Mouse (Mus musculus): ENCODE results near the gene Foxn3. TPM values are rescaled to one million over a fixed set of nuclear protein-coding genes. Genes with fewer than 3 reads are reported as not detected.

The Foxn3 gene
- polyA plus RNA-seq, 1 experiment from 2014 or later: 94.3 TPM

DNA sequence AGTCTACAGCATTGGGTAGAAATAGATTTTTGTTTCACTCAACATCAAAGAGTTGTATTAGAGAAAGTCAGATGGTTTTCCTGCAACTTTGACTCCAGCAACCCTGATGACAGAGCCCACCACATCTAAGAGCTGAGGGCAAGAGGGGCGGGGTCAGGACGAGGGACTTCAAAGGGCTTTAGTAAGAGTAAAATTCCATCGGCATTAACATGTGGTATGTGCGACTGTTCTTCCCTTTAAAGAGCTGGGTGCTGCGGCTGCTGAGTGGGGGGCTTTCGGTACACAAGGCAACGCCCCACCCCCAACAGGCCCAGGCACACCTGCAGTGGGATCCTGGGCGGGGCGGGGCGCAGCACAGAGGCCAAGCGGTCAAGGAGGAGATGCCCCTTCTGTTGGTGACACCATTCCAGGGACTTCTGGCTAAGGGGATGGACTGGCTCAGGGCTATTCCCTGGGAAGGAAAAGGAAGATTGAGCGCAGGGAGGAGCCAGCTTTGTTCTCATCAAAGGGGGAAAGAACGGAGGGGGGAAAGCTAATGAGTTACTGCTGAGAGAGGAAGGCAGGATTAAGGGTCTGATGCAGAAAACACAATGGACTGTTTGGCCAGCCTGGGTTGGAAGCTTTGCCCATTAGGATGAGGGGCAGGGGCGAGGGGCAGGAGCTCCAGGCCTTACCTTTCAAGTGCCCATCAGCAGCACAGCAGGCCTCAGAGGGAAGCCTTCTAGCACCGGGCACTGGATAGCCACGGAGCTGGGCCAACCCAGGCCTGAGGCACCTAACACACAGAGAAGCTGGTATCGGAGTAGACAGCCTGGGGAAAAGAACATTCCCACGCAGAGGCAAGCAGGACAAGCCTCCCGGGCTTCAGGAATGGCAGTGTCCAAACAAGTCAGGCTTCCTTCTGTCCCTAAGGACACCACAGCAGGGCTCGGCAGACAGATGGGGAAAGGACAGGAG is 233.8 kb downstream of the Foxn3 start:
- Histone ChIP-seq H3K27me3 (replicated peaks; ENCODE audit: insufficient read depth, low read length) (no peaks in the 10 kb centered on the region), H3K4me3 (ENCODE audit: low read depth, low read length) (no peak overlapping the region), H3K4me1 (ENCODE audit: insufficient read depth, low read depth, low read length) (peaks cover 7% of the 10 kb centered on the region; the same call in 1 of the 2 replicates), H3K36me3 (ENCODE audit: insufficient read depth, low read length) (no peaks in the 10 kb centered on the region), H3K4me2 (replicated peaks; ENCODE audit: low read depth, low read length) (no peak overlapping the region), H3K27ac (ENCODE audit: low read length) (no peak overlapping the region), H3K9me3 (ENCODE audit: low read length) (no peaks in the 10 kb centered on the region), H3K9ac (replicated peaks; ENCODE audit: low read depth) (no peak overlapping the region)
- DNase-seq (ENCODE audit: low spot score): no peak
- TF ChIP-seq EP300 (IDR thresholded peaks at IDR 0.05) (no peak), CTCF (IDR thresholded peaks at IDR 0.05) (no peak)
- 35% methylated on average over 20 of the region's 20 CpGs for WGBS
- ATAC-seq: peak; percentile 10; the same call in 1 of the 2 replicates

DNA sequence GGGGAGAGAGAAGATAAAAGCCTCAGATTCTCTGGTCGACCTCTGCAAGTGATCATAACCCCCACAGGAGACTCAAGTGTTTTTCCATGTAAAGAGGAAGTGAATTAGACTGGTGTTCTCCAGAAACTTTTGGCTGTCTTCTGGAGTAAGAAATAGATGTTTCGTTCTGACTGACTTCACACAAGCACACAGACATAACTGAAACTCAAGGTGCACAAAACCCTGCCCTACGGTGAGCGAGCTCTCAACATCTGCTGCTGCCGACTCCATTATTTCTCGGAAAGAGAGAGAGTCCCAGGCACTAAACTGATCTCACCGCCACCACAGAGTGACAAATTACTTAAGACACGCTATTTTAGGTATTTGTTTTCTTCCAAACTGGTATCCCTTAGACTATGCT is 237.2 kb downstream of the Foxn3 start:
- Histone ChIP-seq H3K4me2 (replicated peaks; ENCODE audit: low read depth, low read length) (no peak overlapping the region), H3K27ac (ENCODE audit: low read length) (no peak overlapping the region), H3K4me3 (ENCODE audit: low read depth, low read length) (no peak overlapping the region), H3K9ac (replicated peaks; ENCODE audit: low read depth) (no peak overlapping the region), H3K4me1 (ENCODE audit: insufficient read depth, low read depth, low read length) (no peaks in the 10 kb centered on the region), H3K9me3 (ENCODE audit: low read length) (no peaks in the 10 kb centered on the region), H3K36me3 (ENCODE audit: insufficient read depth, low read length) (no peaks in the 10 kb centered on the region), H3K27me3 (replicated peaks; ENCODE audit: insufficient read depth, low read length) (no peaks in the 10 kb centered on the region)
- 44% methylated on average over 8 of the region's 8 CpGs for whole genome bisulfite sequencing
- no peak for TF ChIP-seq EP300 (IDR thresholded peaks at IDR 0.05)
- no peak for TF ChIP-seq CTCF (IDR thresholded peaks at IDR 0.05)
- DNase-seq (ENCODE audit: low spot score) (no peak), ATAC-seq (no peak)

DNA sequence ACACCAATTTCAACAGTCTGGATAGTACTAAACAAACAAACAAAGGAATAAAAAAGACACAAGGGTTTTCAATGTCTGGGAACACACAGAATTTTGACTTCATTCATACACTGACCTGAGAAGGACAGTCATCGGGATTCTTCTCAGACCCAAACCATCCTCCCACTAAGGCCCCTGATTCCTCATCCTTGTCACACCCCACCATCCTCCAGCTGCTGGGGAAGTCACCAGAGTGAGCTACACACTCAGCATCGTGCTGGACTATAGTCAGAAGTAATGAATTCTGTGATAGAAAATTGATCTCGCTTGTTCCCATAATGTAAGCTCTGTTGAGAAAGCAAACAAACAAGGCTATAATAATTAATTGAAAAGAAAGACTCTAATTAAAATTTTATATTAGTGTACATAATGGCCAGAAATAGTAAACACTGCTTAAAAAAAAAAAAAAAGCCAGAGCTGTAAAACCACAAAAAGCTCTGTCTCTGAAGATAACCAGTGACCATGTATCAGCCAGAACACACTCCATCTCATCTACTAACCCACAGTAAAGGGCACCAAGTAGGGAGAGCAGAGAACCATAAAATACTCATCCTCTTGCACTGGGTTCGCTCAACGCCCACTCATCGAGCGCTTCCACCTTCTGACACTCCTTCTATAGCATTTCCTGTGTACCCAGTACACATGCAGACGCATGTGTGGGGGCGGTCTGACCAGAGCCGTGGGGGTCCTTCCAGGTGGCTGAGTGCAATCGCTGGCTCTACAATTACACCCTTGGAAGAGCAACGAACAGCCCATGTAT is 241.6 kb downstream of the Foxn3 start:
- peaks cover 9% of the 10 kb centered on the region; the same call in 1 of the 2 replicates for H3K4me1 ChIP-seq (ENCODE audit: insufficient read depth, low read depth, low read length)
- H3K9ac ChIP-seq (replicated peaks; ENCODE audit: low read depth): no peak overlapping the region
- WGBS: 79% methylated on average over 12 of the region's 12 CpGs
- H3K36me3 ChIP-seq (ENCODE audit: insufficient read depth, low read length): no peaks in the 10 kb centered on the region
- H3K9me3 ChIP-seq (ENCODE audit: low read length): no peaks in the 10 kb centered on the region
- H3K27me3 ChIP-seq (replicated peaks; ENCODE audit: insufficient read depth, low read length): no peaks in the 10 kb centered on the region
- no peak overlapping the region for H3K4me3 ChIP-seq (ENCODE audit: low read depth, low read length)
- H3K27ac ChIP-seq (ENCODE audit: low read length): no peak overlapping the region
- no peak for DNase-seq (ENCODE audit: low spot score)
- ATAC-seq: no peak
- no peak overlapping the region for H3K4me2 ChIP-seq (replicated peaks; ENCODE audit: low read depth, low read length)
- TF ChIP-seq EP300 (IDR thresholded peaks at IDR 0.05) (no peak), CTCF (IDR thresholded peaks at IDR 0.05) (no peak)

DNA sequence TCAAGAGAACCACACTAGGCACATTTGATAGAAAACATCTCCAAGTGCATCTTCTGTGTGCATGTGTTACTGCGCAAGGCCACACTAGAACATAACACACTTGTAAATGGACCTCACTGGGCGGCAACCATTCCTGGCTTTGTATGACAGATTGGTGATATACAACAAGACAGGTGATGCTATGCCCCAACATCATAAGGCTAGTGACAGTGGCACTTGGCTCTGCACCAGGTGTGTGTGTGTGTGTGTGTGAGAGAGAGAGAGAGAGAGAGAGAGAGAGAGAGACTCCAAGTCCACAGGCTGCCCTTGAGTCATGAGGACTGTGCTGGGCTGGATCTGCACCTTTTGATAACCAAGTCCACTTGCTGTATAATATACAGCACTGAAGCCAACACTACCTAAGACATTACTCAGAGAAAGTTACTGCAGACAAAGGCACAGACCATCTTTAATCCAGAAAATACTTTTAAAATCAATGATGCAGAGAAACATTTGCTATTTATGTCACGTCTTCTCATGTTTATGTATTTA is 242.4 kb downstream of the Foxn3 start:
- Histone ChIP-seq H3K36me3 (ENCODE audit: insufficient read depth, low read length) (no peaks in the 10 kb centered on the region), H3K4me1 (ENCODE audit: insufficient read depth, low read depth, low read length) (peaks cover 9% of the 10 kb centered on the region; the same call in 1 of the 2 replicates), H3K9ac (replicated peaks; ENCODE audit: low read depth) (no peak overlapping the region), H3K4me2 (replicated peaks; ENCODE audit: low read depth, low read length) (no peak overlapping the region), H3K27ac (ENCODE audit: low read length) (no peak overlapping the region), H3K4me3 (ENCODE audit: low read depth, low read length) (no peak overlapping the region), H3K9me3 (ENCODE audit: low read length) (no peaks in the 10 kb centered on the region), H3K27me3 (replicated peaks; ENCODE audit: insufficient read depth, low read length) (no peaks in the 10 kb centered on the region)
- no peak for TF ChIP-seq CTCF (IDR thresholded peaks at IDR 0.05)
- TF ChIP-seq EP300 (IDR thresholded peaks at IDR 0.05): no peak
- no peak for DNase-seq (ENCODE audit: low spot score)
- no peak for ATAC-seq
- WGBS: 95% methylated on average over 3 of the region's 3 CpGs

DNA sequence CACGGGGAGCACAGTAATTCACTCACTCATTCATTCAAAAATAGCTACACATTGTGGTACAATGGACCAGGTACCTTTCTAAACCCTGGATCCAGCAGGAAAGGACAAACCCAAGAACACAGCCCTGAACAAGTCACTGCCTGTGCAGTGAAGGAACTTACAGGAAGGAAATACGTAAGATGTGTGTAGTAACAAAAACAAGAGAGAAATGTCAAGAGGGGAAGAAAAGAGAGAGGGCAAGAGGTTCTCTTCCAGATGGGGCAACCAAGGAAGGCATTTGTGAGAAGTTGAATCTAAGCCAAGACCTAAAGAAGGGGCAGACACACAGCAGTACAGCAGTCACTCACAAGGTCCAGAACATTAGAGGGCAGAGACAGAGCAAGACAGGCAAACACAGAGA is 243.5 kb downstream of the Foxn3 start:
- Histone ChIP-seq H3K27me3 (replicated peaks; ENCODE audit: insufficient read depth, low read length) (no peaks in the 10 kb centered on the region), H3K4me3 (ENCODE audit: low read depth, low read length) (no peak overlapping the region), H3K9me3 (ENCODE audit: low read length) (no peaks in the 10 kb centered on the region), H3K36me3 (ENCODE audit: insufficient read depth, low read length) (no peaks in the 10 kb centered on the region), H3K4me1 (ENCODE audit: insufficient read depth, low read depth, low read length) (peaks cover 9% of the 10 kb centered on the region; the same call in 1 of the 2 replicates), H3K4me2 (replicated peaks; ENCODE audit: low read depth, low read length) (no peak overlapping the region), H3K9ac (replicated peaks; ENCODE audit: low read depth) (no peak overlapping the region), H3K27ac (ENCODE audit: low read length) (peak overlapping the region; percentile 38; the same call in 1 of the 2 replicates)
- TF ChIP-seq CTCF (IDR thresholded peaks at IDR 0.05) (no peak), EP300 (IDR thresholded peaks at IDR 0.05) (peak; percentile 70)
- DNase-seq (ENCODE audit: low spot score) (peak; percentile 51), ATAC-seq (peak; percentile 57)
- WGBS: 49% methylated on average over 2 of the region's 2 CpGs

DNA sequence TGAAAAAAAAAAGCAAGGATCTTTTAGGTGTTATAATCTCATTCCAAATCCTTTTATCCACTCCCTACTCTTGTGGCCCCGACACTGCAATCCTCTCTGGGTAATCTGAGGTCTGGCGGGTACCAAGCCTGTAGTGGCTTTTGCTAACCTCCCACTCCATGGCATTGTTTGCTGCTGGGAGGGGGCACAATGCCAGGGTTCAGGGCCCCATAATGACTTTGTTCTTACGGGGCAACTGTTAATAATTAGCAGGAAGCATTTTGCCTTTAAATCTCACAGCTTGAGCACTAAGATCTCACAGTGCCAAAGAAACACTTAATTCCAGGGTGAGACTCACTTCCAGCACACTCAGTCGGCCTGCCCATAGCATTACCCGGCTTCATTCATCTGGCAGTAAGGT is 244.2 kb downstream of the Foxn3 start:
- no peaks in the 10 kb centered on the region for H3K36me3 ChIP-seq (ENCODE audit: insufficient read depth, low read length)
- peaks cover 9% of the 10 kb centered on the region; the same call in 1 of the 2 replicates for H3K4me1 ChIP-seq (ENCODE audit: insufficient read depth, low read depth, low read length)
- TF ChIP-seq EP300 (IDR thresholded peaks at IDR 0.05) (no peak), CTCF (IDR thresholded peaks at IDR 0.05) (no peak)
- WGBS: 46% methylated on average over 5 of the region's 5 CpGs
- ATAC-seq: peak; percentile 35; the same call in 1 of the 2 replicates
- no peak overlapping the region for H3K4me3 ChIP-seq (ENCODE audit: low read depth, low read length)
- no peaks in the 10 kb centered on the region for H3K27me3 ChIP-seq (replicated peaks; ENCODE audit: insufficient read depth, low read length)
- no peaks in the 10 kb centered on the region for H3K9me3 ChIP-seq (ENCODE audit: low read length)
- H3K4me2 ChIP-seq (replicated peaks; ENCODE audit: low read depth, low read length): no peak overlapping the region
- H3K27ac ChIP-seq (ENCODE audit: low read length): no peak overlapping the region
- H3K9ac ChIP-seq (replicated peaks; ENCODE audit: low read depth): no peak overlapping the region
- DNase-seq (ENCODE audit: low spot score): peak; percentile 55
